Mouse (Mus musculus) retina, adult 2 months (tissue): ENCODE results near the gene Tmem141.

Source experiments
- DNase-seq: peaks from one replicate; pipeline ENCODE4 v3.0.0-alpha.2; 2012; ENCODE audit warnings: low read depth, low spot score

Gene Tmem141

GRCm38 (mm10) chr2:25621229-25622200, at the start of gene Tmem141:
Gene Tmem141 (minus strand): TSS chr2:25622005.
- peak; percentile 69 for DNase-seq

GRCm38 (mm10) chr2:25666516-25666915, 44.7 kb upstream of the Tmem141 start:
- DNase-seq, result no peak

- no peak for DNase-seq
These were observed 42.3 kb upstream of the Tmem141 start for GRCm38 (mm10) chr2:25664125-25664524.

GRCm38 (mm10) chr2:25663511-25663910, 41.7 kb upstream of the Tmem141 start:
- DNase-seq, result no peak

- DNase-seq, result peak; percentile 8
These were observed 39.6 kb upstream of the Tmem141 start for GRCm38 (mm10) chr2:25661245-25661970.

- DNase-seq, result no peak
These were observed 38.5 kb upstream of the Tmem141 start for GRCm38 (mm10) chr2:25660279-25660678.

- DNase-seq, result no peak
These were observed 35.8 kb upstream of the Tmem141 start, which contains the start of gene Lcn5 for GRCm38 (mm10) chr2:25657652-25658051. Gene Lcn5 (plus strand): TSS chr2:25657952.

- DNase-seq, result no peak
These were observed 35.4 kb upstream of the Tmem141 start for GRCm38 (mm10) chr2:25657246-25657645.

- no peak for DNase-seq
These were observed 34.9 kb upstream of the Tmem141 start for GRCm38 (mm10) chr2:25656691-25657090.

- no peak for DNase-seq
These were observed 32.7 kb upstream of the Tmem141 start for GRCm38 (mm10) chr2:25654502-25654901.

GRCm38 (mm10) chr2:25652902-25653301, 31.1 kb upstream of the Tmem141 start, which contains the start of gene Lcn8:
Gene Lcn8 (plus strand): TSS chr2:25653120.
- DNase-seq, result no peak

GRCm38 (mm10) chr2:25639890-25640289, 18.1 kb upstream of the Tmem141 start:
- DNase-seq, result no peak

- DNase-seq, result no peak
These were observed 12.2 kb upstream of the Tmem141 start for GRCm38 (mm10) chr2:25634046-25634445.

- no peak for DNase-seq
These were observed 11.8 kb upstream of the Tmem141 start for GRCm38 (mm10) chr2:25633616-25634015.

GRCm38 (mm10) chr2:25628738-25629137, 6.9 kb upstream of the Tmem141 start:
- DNase-seq, result no peak

GRCm38 (mm10) chr2:25627811-25628210, 6.0 kb upstream of the Tmem141 start, which contains the start of gene Fcna:
Gene Fcna (minus strand): TSS chr2:25628030.
- DNase-seq, result no peak

GRCm38 (mm10) chr2:25625986-25626385, 4.2 kb upstream of the Tmem141 start:
- DNase-seq, result no peak

- no peak for DNase-seq
These were observed 965 bp downstream of the Tmem141 start for GRCm38 (mm10) chr2:25620852-25621228.

GRCm38 (mm10) chr2:25620386-25620785, 1.4 kb downstream of the Tmem141 start:
- no peak for DNase-seq

- no peak for DNase-seq
These were observed 4.2 kb downstream of the Tmem141 start, which contains the start of gene Ccdc183 for GRCm38 (mm10) chr2:25617578-25617977. Gene Ccdc183 (minus strand): TSS chr2:25617678.

- DNase-seq, result no peak
These were observed 5.4 kb downstream of the Tmem141 start for GRCm38 (mm10) chr2:25616398-25616797.

GRCm38 (mm10) chr2:25608671-25609070, 13.1 kb downstream of the Tmem141 start:
- no peak for DNase-seq
